Mouse (Mus musculus) thymus, adult 2 months (tissue): ENCODE measurements around the gene Gpn2.

Experiments
- CTCF ChIP-seq: fragments of 200-500 bp; IDR thresholded peaks from 2 replicates; pipeline ENCODE4 v1.5.1; 2012; ENCODE audit warnings: mild to moderate bottlenecking, control low read depth, low read length, moderate library complexity, borderline replicate concordance; ENCODE audit not compliant: control insufficient read depth, poor library complexity, insufficient read depth; ENCODE audit errors: extremely low read depth
- POLR2A ChIP-seq: fragments of 200-500 bp; IDR thresholded peaks from 2 replicates; pipeline ENCODE4 v1.6.1; 2012; ENCODE audit warnings: mild to moderate bottlenecking, low read length, control low read depth, moderate library complexity; ENCODE audit not compliant: control insufficient read depth, poor library complexity, insufficient read depth; ENCODE audit errors: extremely low read depth

GRCm38 (mm10) chr4:133561622-133562021, 22.5 kb upstream of the Gpn2 start:
- TF ChIP-seq POLR2A = no peak
- TF ChIP-seq CTCF = no peak
